Mouse (Mus musculus): ENCODE results near the gene Map3k11. TPM values are rescaled to one million over a fixed set of nuclear protein-coding genes. Genes with fewer than 3 reads are reported as not detected.

Gene Map3k11
- 39.8 and 46.6 TPM in 2 replicates for polyA plus RNA-seq (2012; rRNA removed)

DNA sequence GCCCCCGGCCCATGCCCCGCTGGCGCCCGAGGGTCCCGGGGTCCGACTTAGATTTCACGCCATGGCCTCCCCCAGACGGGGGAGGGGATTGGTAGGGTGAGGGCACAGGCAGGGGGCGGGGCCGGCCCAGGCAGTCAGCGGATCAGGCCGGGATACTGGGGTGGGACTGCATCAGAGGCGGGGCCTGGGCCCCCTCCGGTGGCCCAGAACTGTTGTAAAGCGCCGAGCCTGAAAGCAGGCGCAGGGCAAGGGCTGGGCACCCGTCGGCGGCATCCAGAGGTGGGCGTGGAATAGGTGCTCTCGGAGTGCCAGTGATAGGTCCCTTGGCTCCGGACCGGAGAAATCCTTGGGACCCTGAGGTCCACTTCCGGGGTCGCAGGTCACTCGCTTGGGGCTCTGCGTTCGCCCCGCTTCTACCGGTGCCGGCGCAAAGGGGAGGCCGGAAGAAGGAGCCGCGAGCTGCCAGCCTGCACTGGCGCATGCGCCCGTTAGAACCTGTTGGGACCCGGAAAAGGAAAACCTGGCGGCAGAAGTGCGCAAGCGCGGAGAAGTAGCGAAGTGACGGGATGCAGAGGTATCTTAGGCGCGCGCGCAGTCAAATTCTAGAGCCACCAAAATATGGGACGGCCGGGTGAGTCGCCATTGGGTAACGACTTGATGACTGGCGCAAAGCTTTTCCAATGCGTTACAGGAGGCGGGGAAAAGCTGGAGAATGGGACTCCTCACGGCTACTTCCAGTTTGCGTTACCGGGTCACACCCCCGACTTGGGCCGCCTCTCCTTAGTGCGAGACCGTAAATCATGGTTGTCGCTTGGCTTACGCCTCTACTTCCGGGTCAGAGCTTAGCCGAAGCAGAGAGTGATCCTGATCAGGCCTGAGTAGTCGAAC is at the start of gene Map3k11, which contains the start of gene Pcnx3:
Gene Map3k11 (plus strand): TSS at position 543 of the 888 bp plus-strand sequence.
Gene Pcnx3 (minus strand): TSS at position 709 of the 888 bp plus-strand sequence.

DNA sequence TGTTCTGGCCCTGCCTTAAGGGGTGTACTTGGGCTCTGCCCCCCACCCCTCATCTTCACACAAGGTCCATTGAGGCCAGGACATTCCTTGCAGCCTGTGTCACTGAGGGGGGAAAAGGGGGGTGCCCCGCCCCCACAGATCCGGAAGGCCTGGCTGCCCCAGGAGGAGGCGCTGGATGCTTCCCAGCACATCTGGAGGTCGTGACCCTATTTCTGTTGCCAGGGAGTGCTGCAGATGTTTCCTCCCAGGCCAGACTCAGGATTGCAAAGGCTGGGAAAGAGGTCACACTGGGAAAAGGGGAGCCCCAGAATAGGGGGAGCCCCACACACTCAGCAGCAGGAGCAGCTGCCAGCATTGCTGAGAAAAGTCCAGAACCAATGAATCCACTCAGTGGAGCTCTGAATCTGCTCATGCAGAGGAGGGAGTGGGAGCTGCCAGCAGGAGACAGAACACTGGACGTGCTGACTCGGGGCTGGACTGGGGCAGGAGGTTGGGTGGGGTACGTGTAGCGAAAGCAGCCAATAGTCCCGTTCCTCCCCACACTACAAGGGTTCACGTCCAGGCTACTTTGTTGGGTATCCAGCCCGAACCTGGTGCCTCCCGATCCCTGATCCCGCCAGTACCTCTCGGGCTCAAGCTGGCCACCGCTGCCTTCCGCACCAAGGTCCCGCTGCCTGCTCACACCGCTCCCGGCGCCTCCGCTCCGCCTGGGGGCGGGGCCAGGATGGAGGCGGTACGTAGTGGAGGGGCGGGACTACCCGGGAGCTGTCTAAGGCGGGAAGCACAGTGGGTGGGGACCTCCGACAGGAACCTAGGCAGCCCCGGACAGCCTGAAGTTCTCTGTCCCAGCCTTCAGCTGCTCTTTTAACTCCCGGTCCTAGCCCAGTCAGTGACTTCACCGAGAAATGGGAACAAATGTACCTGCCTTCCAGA is 25.3 kb upstream of the Map3k11 start, which contains the start of gene Sipa1:
Gene Sipa1 (minus strand): TSS at position 727 of the 933 bp plus-strand sequence.

DNA sequence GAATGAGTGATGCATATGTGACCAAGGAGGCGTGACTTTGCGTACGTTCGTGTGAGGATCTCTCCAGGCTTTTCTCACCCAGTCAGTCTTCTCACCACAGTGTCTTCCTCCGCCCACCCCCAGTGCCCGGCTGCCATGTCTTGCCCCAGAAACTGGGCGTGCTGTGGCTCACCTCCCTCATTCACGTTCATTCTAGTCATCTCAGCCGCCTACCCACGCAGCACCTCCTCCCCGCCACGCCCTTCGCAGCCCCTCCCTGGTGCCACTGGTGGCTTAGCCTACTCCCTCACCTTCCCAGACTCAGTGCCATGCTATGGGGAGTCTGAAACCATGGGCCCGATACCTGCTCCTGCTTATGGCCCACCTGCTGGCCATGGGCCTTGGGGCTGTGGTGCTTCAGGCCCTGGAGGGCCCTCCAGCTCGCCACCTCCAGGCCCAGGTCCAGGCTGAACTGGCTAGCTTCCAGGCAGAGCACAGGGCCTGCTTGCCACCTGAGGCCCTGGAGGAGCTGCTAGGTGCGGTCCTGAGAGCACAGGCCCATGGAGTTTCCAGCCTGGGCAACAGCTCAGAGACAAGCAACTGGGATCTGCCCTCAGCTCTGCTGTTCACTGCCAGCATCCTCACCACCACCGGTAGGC is 15.7 kb downstream of the Map3k11 start, which contains the start of gene Kcnk7:
Gene Kcnk7 (plus strand): TSS at position 205 of the 638 bp plus-strand sequence.

DNA sequence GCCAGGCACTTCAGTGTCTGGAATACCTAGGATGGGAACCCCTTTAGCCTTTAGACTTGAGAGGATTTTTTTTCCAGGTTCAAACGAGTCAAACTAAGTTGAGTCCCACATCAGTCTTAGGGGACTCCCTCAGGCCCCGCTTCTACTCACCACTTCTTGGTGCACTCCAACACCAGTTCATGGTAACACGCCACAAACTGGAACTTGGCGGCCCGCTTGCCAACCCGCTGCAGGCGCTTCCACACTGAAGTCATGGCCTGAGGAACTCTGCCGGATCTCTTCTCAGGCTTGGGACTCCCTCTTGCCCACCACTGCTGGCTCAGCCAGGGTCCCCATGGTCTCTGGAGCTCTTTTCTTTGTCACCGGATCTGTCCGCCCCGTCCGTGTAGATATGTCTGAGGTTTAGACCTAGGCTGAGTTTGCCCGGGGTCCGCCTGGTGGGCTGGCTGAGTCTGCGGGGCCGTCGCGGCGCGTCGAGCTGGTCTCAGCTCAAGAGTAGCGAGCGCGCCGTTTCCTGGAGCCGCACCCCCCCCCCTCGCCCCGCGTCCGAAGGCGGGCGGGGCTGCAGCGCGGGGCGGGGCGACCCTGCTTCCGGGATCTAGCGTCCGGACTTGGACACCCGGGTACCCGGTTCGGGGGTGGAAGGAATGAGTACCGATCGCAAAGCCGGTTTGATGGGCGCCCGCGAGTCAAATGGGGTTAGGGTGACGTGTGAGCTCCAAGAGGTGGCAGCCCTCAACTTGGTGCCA is 37.4 kb downstream of the Map3k11 start, which contains the start of gene Ehbp1l1:
Gene Ehbp1l1 (minus strand): TSS at position 551 of the 749 bp plus-strand sequence.

DNA sequence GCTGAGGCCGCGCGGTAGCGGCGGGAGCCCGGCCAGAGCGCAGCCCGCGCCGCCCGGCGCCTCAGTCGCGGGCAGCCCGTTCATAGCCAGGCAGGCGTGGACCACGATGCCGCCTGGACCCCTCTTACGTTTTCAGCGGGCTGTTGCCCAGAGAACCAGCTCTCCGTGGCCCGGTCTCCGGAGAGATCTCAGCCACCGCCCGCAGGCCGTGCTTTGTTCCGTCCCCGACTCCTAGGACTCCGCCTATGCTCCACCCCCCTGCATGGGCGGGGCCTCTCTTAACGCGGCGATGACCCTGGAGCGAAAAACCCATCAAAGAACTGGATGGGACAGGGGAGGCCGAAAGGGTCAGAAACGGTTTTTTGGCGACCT is 40.9 kb downstream of the Map3k11 start, which contains the start of gene Fam89b:
Gene Fam89b (minus strand): TSS at position 210 of the 372 bp plus-strand sequence.

GRCm38 (mm10) chr19:5740320-5741317 is 52.1 kb downstream of the Map3k11 start, which contains the start of gene Ltbp3:
Ltbp3 (plus strand) TSS chr19:5740904.

Other genes with a start within 250 kb of the Map3k11 start
- gene Fosl1, start 241.2 kb upstream of the Map3k11 start, polyA plus RNA-seq (2012; rRNA removed), result 3.9 and 5.8 TPM in 2 replicates
- gene Ccdc85b, start 230.8 kb upstream of the Map3k11 start, polyA plus RNA-seq (2012; rRNA removed), result 4.7 and 7.0 TPM in 2 replicates
- 58.0 and 59.2 TPM in 2 replicates for gene Fibp, start 228.1 kb upstream of the Map3k11 start, polyA plus RNA-seq (2012; rRNA removed)
- gene Ctsw, start 220.2 kb upstream of the Map3k11 start, polyA plus RNA-seq (2012; rRNA removed), result 0.39 and 0.48 TPM in 2 replicates
- 42.2 and 56.1 TPM in 2 replicates for gene Efemp2, start 214.8 kb upstream of the Map3k11 start, polyA plus RNA-seq (2012; rRNA removed)
- 23.4 and 28.0 TPM in 2 replicates for gene Mus81, start 200.3 kb upstream of the Map3k11 start, polyA plus RNA-seq (2012; rRNA removed)
- gene Cfl1, start 198.3 kb upstream of the Map3k11 start, polyA plus RNA-seq (2012; rRNA removed), result 163 and 181 TPM in 2 replicates
- 0.14 TPM in 1 of 2 replicates, not detected in the other for gene 1700020D05Rik, start 185.0 kb upstream of the Map3k11 start, polyA plus RNA-seq (2012; rRNA removed)
- gene Snx32, start 178.2 kb upstream of the Map3k11 start, polyA plus RNA-seq (2012; rRNA removed), result 1.4 and 3.3 TPM in 2 replicates
- 15.5 and 19.7 TPM in 2 replicates for gene Ovol1, start 128.1 kb upstream of the Map3k11 start, polyA plus RNA-seq (2012; rRNA removed)
- 7.9 and 8.8 TPM in 2 replicates for gene Ap5b1, start 120.7 kb upstream of the Map3k11 start, polyA plus RNA-seq (2012; rRNA removed)
- gene Rnaseh2c, start 86.9 kb upstream of the Map3k11 start, polyA plus RNA-seq (2012; rRNA removed), result 33.0 and 50.2 TPM in 2 replicates
- gene Kat5, start 78.5 kb upstream of the Map3k11 start, polyA plus RNA-seq (2012; rRNA removed), result 16.5 and 19.2 TPM in 2 replicates
- 51.2 and 52.1 TPM in 2 replicates for gene Rela, start 51.3 kb upstream of the Map3k11 start, polyA plus RNA-seq (2012; rRNA removed)
- 17.8 and 23.9 TPM in 2 replicates for gene Sipa1, start 25.0 kb upstream of the Map3k11 start, polyA plus RNA-seq (2012; rRNA removed)
- 72.3 and 74.8 TPM in 2 replicates for gene Pcnx3, start 166 bp downstream of the Map3k11 start, polyA plus RNA-seq (2012; rRNA removed)
- 5.6 and 9.1 TPM in 2 replicates for gene Kcnk7, start 15.6 kb downstream of the Map3k11 start, polyA plus RNA-seq (2012; rRNA removed)
- 38.0 and 41.9 TPM in 2 replicates for gene Ehbp1l1, start 37.6 kb downstream of the Map3k11 start, polyA plus RNA-seq (2012; rRNA removed)
- 90.2 and 136 TPM in 2 replicates for gene Fam89b, start 40.9 kb downstream of the Map3k11 start, polyA plus RNA-seq (2012; rRNA removed)
- gene Ltbp3, start 52.2 kb downstream of the Map3k11 start, polyA plus RNA-seq (2012; rRNA removed), result 35.8 and 40.4 TPM in 2 replicates
- 40.1 and 44.5 TPM in 2 replicates for gene Scyl1, start 82.7 kb downstream of the Map3k11 start, polyA plus RNA-seq (2012; rRNA removed)
- gene Frmd8, start 186.5 kb downstream of the Map3k11 start, polyA plus RNA-seq (2012; rRNA removed), result 9.3 and 10.0 TPM in 2 replicates
- 9.7 and 9.8 TPM in 2 replicates for gene Slc25a45, start 189.1 kb downstream of the Map3k11 start, polyA plus RNA-seq (2012; rRNA removed)
- gene Tigd3, start 205.4 kb downstream of the Map3k11 start, polyA plus RNA-seq (2012; rRNA removed), result 0.19 and 0.25 TPM in 2 replicates
- 29.4 and 29.7 TPM in 2 replicates for gene Dpf2, start 224.3 kb downstream of the Map3k11 start, polyA plus RNA-seq (2012; rRNA removed)
- 7.8 and 8.0 TPM in 2 replicates for gene Cdc42ep2, start 236.1 kb downstream of the Map3k11 start, polyA plus RNA-seq (2012; rRNA removed)